Mouse (Mus musculus) megakaryocyte-erythroid progenitor cell, adult 5-6 weeks (primary cell): Measurements from ENCODE around the gene Tas2r138. TPM values are rescaled to one million over a fixed set of nuclear protein-coding genes. Genes with fewer than 3 reads are reported as not detected.

ENCODE experiments used
- ATAC-seq: replicated peaks from 2 replicates; pipeline ENCODE4 v1.8.0; 2016; ENCODE audit warnings: mild to moderate bottlenecking, inconsistent platforms; ENCODE audit not compliant: severe bottlenecking, poor library complexity, low FRiP score, low TSS enrichment
- total RNA-seq, 2 experiments: library from RNA; stranded (forward) in 1 of 2; stranded (reverse) in 1 of 2; fragments of 200-1000, 215-1000 nt in 1 of 2; fragments of >200 nt in 1 of 2; fragmentation: Nextera tagmentation in 1 of 2; gene quantifications; 2 replicates each; pipeline ENCODE4 v1.2.3; 2014 to 2017

Tas2r138 gene
- total RNA-seq, 2 experiments from 2014 or later = not detected

- no peak for ATAC-seq
Measured at GRCm38 (mm10) chr6:40569187-40569586, 43.9 kb downstream of the Tas2r138 start, which contains the start of gene Olfr460. TSS of gene Olfr460 (plus strand) at chr6:40569487.

Other genes starting within 250 kb of the Tas2r138 start
- 3.5 and 7.1 TPM in 2 replicates for gene E330009J07Rik, start 177.2 kb downstream of the Tas2r138 start, total RNA-seq (2014; fragmentation: Nextera tagmentation)
- 1.9 and 4.5 TPM in 2 replicates for gene E330009J07Rik, start 177.2 kb downstream of the Tas2r138 start, total RNA-seq (2017)
- gene Wee2, start 174.2 kb downstream of the Tas2r138 start, total RNA-seq (2014; fragmentation: Nextera tagmentation) = not detected in 2 replicates
- not detected in 2 replicates for gene Wee2, start 174.2 kb downstream of the Tas2r138 start, total RNA-seq (2017)
- gene Ssbp1, start 142.0 kb downstream of the Tas2r138 start, total RNA-seq (2014; fragmentation: Nextera tagmentation) = 131 and 201 TPM in 2 replicates
- 118 and 127 TPM in 2 replicates for gene Ssbp1, start 142.0 kb downstream of the Tas2r138 start, total RNA-seq (2017)
- not detected in 2 replicates for gene Tas2r137, start 122.1 kb downstream of the Tas2r138 start, total RNA-seq (2014; fragmentation: Nextera tagmentation)
- 1.3 and 3.1 TPM in 2 replicates for gene Tas2r137, start 122.1 kb downstream of the Tas2r138 start, total RNA-seq (2017)
- not detected in 2 replicates for gene Tas2r108, start 119.8 kb downstream of the Tas2r138 start, total RNA-seq (2014; fragmentation: Nextera tagmentation)
- not detected in 2 replicates for gene Tas2r108, start 119.8 kb downstream of the Tas2r138 start, total RNA-seq (2017)
- gene Prss37, start 93.8 kb downstream of the Tas2r138 start, total RNA-seq (2014; fragmentation: Nextera tagmentation) = not detected in 2 replicates
- not detected in 2 replicates for gene Prss37, start 93.8 kb downstream of the Tas2r138 start, total RNA-seq (2017)
- gene Olfr461, start 58.3 kb downstream of the Tas2r138 start, total RNA-seq (2014; fragmentation: Nextera tagmentation) = not detected in 2 replicates
- gene Olfr461, start 58.3 kb downstream of the Tas2r138 start, total RNA-seq (2017) = not detected in 2 replicates
- not detected in 2 replicates for gene Olfr460, start 43.8 kb downstream of the Tas2r138 start, total RNA-seq (2014; fragmentation: Nextera tagmentation)
- gene Olfr460, start 43.8 kb downstream of the Tas2r138 start, total RNA-seq (2017) = not detected in 2 replicates
- 12.6 TPM in 1 of 2 replicates, not detected in the other for gene Clec5a, start 27.5 kb downstream of the Tas2r138 start, total RNA-seq (2014; fragmentation: Nextera tagmentation)
- 1.8 and 3.2 TPM in 2 replicates for gene Clec5a, start 27.5 kb downstream of the Tas2r138 start, total RNA-seq (2017)
- 1.4 TPM in 1 of 2 replicates, not detected in the other for gene Mgam, start 15.5 kb upstream of the Tas2r138 start, total RNA-seq (2014; fragmentation: Nextera tagmentation)
- gene Mgam, start 15.5 kb upstream of the Tas2r138 start, total RNA-seq (2017) = 0.05 TPM in 1 of 2 replicates, not detected in the other